Mouse (Mus musculus) neural tube, embryonic 12.5 days (tissue): ENCODE measurements around the gene Txlna. TPM values are rescaled to one million over a fixed set of nuclear protein-coding genes. Genes with fewer than 3 reads are reported as not detected.

Experiments used
- ATAC-seq: fragments of 200-750 bp; cut with Nextera tagmentation; 2 replicates; pipeline ENCODE4 v1.8.0; 2017; ENCODE audit warnings: low read depth, mild to moderate bottlenecking, moderate TSS enrichment, moderate library complexity; ENCODE audit not compliant: low FRiP score
- H3K27ac ChIP-seq: fragments of 300-500 bp; sonication (generic); 2 replicates; pipeline ENCODE4 v1.5.1; 2016
- H3K27me3 ChIP-seq: fragments of 300-500 bp; sonication (generic); replicated peaks from 2 replicates; pipeline ENCODE4 v1.6.1; 2016; ENCODE audit warnings: mild to moderate bottlenecking
- H3K36me3 ChIP-seq: fragments of 300-500 bp; sonication (generic); 2 replicates; pipeline ENCODE4 v1.6.1; 2016; ENCODE audit warnings: mild to moderate bottlenecking
- H3K4me1 ChIP-seq: fragments of 300-500 bp; sonication (generic); 2 replicates; pipeline ENCODE4 v1.6.1; 2016
- H3K4me2 ChIP-seq: fragments of 300-500 bp; sonication (generic); replicated peaks from 2 replicates; pipeline ENCODE4 v1.6.1; 2016; ENCODE audit warnings: mild to moderate bottlenecking
- H3K4me3 ChIP-seq: fragments of 300-500 bp; sonication (generic); 2 replicates; pipeline ENCODE4 v1.5.1; 2016
- H3K9ac ChIP-seq: fragments of 300-500 bp; sonication (generic); 2 replicates; pipeline ENCODE4 v1.6.1; 2016; ENCODE audit warnings: mild to moderate bottlenecking
- H3K9me3 ChIP-seq: fragments of 300-500 bp; sonication (generic); 2 replicates; pipeline ENCODE4 v1.6.1; 2016; ENCODE audit warnings: mild to moderate bottlenecking
- WGBS: fragments of 180-500 bp; shearing (Covaris S2); methylation state at CpG from one replicate; pipeline ENCODE4 v1.1.7; 2016; 5-methylcytosine and 5-hydroxymethylcytosine counted together
- polyA plus RNA-seq: library from polyadenylated mRNA; unstranded; fragments of >200 nt; fragmentation: Nextera tagmentation; extraction: Ambion mirVana; gene quantifications from 2 replicates; pipeline ENCODE4 v1.2.1, GENCODE M21; 2016

Gene Txlna
- polyA plus RNA-seq, 1 experiment from 2014 or later = 77.6 TPM

GRCm38 (mm10) chr4:129614093-129614492 is 26.8 kb downstream of the Txlna start, which contains the start of gene Dcdc2b:
Dcdc2b (minus strand) TSS chr4:129614257.
- H3K4me1 ChIP-seq = peaks cover 8% of the 10 kb centered on the region
- no peak within 1 kb of the TSS for H3K4me2 ChIP-seq
- no peak within 1 kb of the TSS for H3K27ac ChIP-seq
- H3K9ac ChIP-seq = no peak within 1 kb of the TSS
- H3K27me3 ChIP-seq = no peaks in the 10 kb centered on the region
- WGBS = 83% methylated on average over 6 of the region's 6 CpGs
- ATAC-seq = no peak
- no peaks in the 10 kb centered on the region for H3K9me3 ChIP-seq
- H3K36me3 ChIP-seq = peaks cover 23% of the 10 kb centered on the region
- no peak within 1 kb of the TSS for H3K4me3 ChIP-seq

GRCm38 (mm10) chr4:129610472-129610871 is 30.4 kb downstream of the Txlna start:
- peak; percentile 41; the same call in 1 of the 2 replicates for ATAC-seq
- Histone ChIP-seq H3K4me2 (no peak overlapping the region), H3K27ac (no peak overlapping the region), H3K36me3 (peaks cover 27% of the 10 kb centered on the region), H3K27me3 (no peaks in the 10 kb centered on the region), H3K4me3 (no peak overlapping the region), H3K4me1 (no peaks in the 10 kb centered on the region), H3K9me3 (no peaks in the 10 kb centered on the region), H3K9ac (no peak overlapping the region)
- WGBS = 67% methylated on average over 4 of the region's 4 CpGs

GRCm38 (mm10) chr4:129610026-129610425 is 30.8 kb downstream of the Txlna start:
- Histone ChIP-seq H3K4me3 (no peak overlapping the region), H3K36me3 (peaks cover 30% of the 10 kb centered on the region), H3K9me3 (no peaks in the 10 kb centered on the region), H3K4me1 (no peaks in the 10 kb centered on the region), H3K27me3 (no peaks in the 10 kb centered on the region), H3K4me2 (no peak overlapping the region), H3K27ac (no peak overlapping the region), H3K9ac (no peak overlapping the region)
- no peak for ATAC-seq
- WGBS = 63% methylated on average over 4 of the region's 4 CpGs

- H3K36me3 ChIP-seq = peaks cover 38% of the 10 kb centered on the region
- ATAC-seq = 0 out of 2 replicates have a peak, but pooled peaks have one; percentile 14
- no peak overlapping the region for H3K4me3 ChIP-seq
- H3K9me3 ChIP-seq = no peaks in the 10 kb centered on the region
- H3K27ac ChIP-seq = no peak overlapping the region
- 84% methylated on average over 12 of the region's 12 CpGs for WGBS
- H3K4me2 ChIP-seq = no peak overlapping the region
- H3K9ac ChIP-seq = 0 out of 2 replicates have a peak overlapping the region, but pooled peaks have one; percentile 13
- H3K27me3 ChIP-seq = no peaks in the 10 kb centered on the region
- H3K4me1 ChIP-seq = no peaks in the 10 kb centered on the region
These were observed 31.7 kb downstream of the Txlna start for GRCm38 (mm10) chr4:129609139-129609631.

GRCm38 (mm10) chr4:129608426-129609025 is 32.3 kb downstream of the Txlna start:
- Histone ChIP-seq H3K9ac (no peak overlapping the region), H3K27me3 (no peaks in the 10 kb centered on the region), H3K4me1 (no peaks in the 10 kb centered on the region), H3K4me3 (no peak overlapping the region), H3K27ac (no peak overlapping the region), H3K36me3 (peaks cover 44% of the 10 kb centered on the region), H3K4me2 (no peak overlapping the region), H3K9me3 (no peaks in the 10 kb centered on the region)
- WGBS = 39% methylated on average over 7 of the region's 7 CpGs
- peak; percentile 74 for ATAC-seq

GRCm38 (mm10) chr4:129600233-129601158 is 40.4 kb downstream of the Txlna start, which contains the start of the genes Eif3i and Tmem234:
Eif3i (minus strand) TSS chr4:129600648.
Tmem234 (plus strand) TSS chr4:129600668.
- H3K9ac ChIP-seq = peak within 1 kb of the TSS; percentile 70
- H3K4me1 ChIP-seq = peaks cover 27% of the 10 kb centered on the region
- H3K4me2 ChIP-seq = peak within 1 kb of the TSS; percentile 91
- H3K9me3 ChIP-seq = no peaks in the 10 kb centered on the region
- H3K4me3 ChIP-seq = peak within 1 kb of the TSS; percentile 93
- under 1% methylated on average over 74 of the region's 74 CpGs for WGBS
- ATAC-seq = peak; percentile 88
- H3K27me3 ChIP-seq = no peaks in the 10 kb centered on the region
- peaks cover 52% of the 10 kb centered on the region for H3K36me3 ChIP-seq
- H3K27ac ChIP-seq = peak within 1 kb of the TSS; percentile 33; the same call in 1 of the 2 replicates

- Histone ChIP-seq H3K27me3 (no peaks in the 10 kb centered on the region), H3K27ac (no peak overlapping the region), H3K36me3 (peaks cover 38% of the 10 kb centered on the region), H3K4me2 (no peak overlapping the region), H3K4me1 (peaks cover 12% of the 10 kb centered on the region; the same call in 1 of the 2 replicates), H3K4me3 (no peak overlapping the region), H3K9ac (no peak overlapping the region), H3K9me3 (no peaks in the 10 kb centered on the region)
- no peak for ATAC-seq
- 81% methylated on average over 4 of the region's 4 CpGs for WGBS
These were observed 52.0 kb downstream of the Txlna start for GRCm38 (mm10) chr4:129588865-129589264.

- Histone ChIP-seq H3K27ac (no peak overlapping the region), H3K9me3 (no peaks in the 10 kb centered on the region), H3K4me1 (peaks cover 12% of the 10 kb centered on the region; the same call in 1 of the 2 replicates), H3K27me3 (no peaks in the 10 kb centered on the region), H3K4me3 (no peak overlapping the region), H3K9ac (no peak overlapping the region), H3K36me3 (peaks cover 18% of the 10 kb centered on the region), H3K4me2 (no peak overlapping the region)
- WGBS = 39% methylated on average over 1 of the region's 1 CpGs
- no peak for ATAC-seq
These were observed 53.9 kb downstream of the Txlna start for GRCm38 (mm10) chr4:129586943-129587342.

- Histone ChIP-seq H3K4me1 (peaks cover 12% of the 10 kb centered on the region; the same call in 1 of the 2 replicates), H3K4me2 (peak overlapping the region; percentile 65; the same call in 1 of the 2 replicates), H3K9me3 (no peaks in the 10 kb centered on the region), H3K9ac (no peak overlapping the region), H3K27ac (no peak overlapping the region), H3K4me3 (no peak overlapping the region), H3K27me3 (no peaks in the 10 kb centered on the region), H3K36me3 (peaks cover 7% of the 10 kb centered on the region)
- ATAC-seq = no peak
- WGBS = 78% methylated on average over 9 of the region's 9 CpGs
These were observed 55.1 kb downstream of the Txlna start for GRCm38 (mm10) chr4:129585773-129586172.

GRCm38 (mm10) chr4:129584884-129585608 is 55.8 kb downstream of the Txlna start:
- Histone ChIP-seq H3K27ac (0 out of 2 replicates have a peak overlapping the region, but pooled peaks have one; percentile 2), H3K9ac (peak overlapping the region; percentile 49), H3K27me3 (no peaks in the 10 kb centered on the region), H3K36me3 (no peaks in the 10 kb centered on the region; the same call in 1 of the 2 replicates), H3K4me1 (peaks cover 12% of the 10 kb centered on the region; the same call in 1 of the 2 replicates), H3K4me2 (peak overlapping the region; percentile 65), H3K9me3 (no peaks in the 10 kb centered on the region), H3K4me3 (peak overlapping the region; percentile 33)
- WGBS = 3% methylated on average over 36 of the region's 36 CpGs
- ATAC-seq = peak; percentile 44; the same call in 1 of the 2 replicates

- Histone ChIP-seq H3K4me2 (peak overlapping the region; percentile 65), H3K27me3 (no peaks in the 10 kb centered on the region), H3K36me3 (no peaks in the 10 kb centered on the region), H3K4me1 (peaks cover 12% of the 10 kb centered on the region; the same call in 1 of the 2 replicates), H3K4me3 (no peak overlapping the region), H3K9me3 (no peaks in the 10 kb centered on the region), H3K9ac (no peak overlapping the region; the same call in 1 of the 2 replicates), H3K27ac (no peak overlapping the region)
- 86% methylated on average over 1 of the region's 1 CpGs for WGBS
- ATAC-seq = no peak
These were observed 56.5 kb downstream of the Txlna start for GRCm38 (mm10) chr4:129584370-129584769.
